Mouse (Mus musculus) intestine, embryonic 14.5 days (tissue): Measurements from ENCODE around the gene Erc2. TPM values are rescaled to one million over a fixed set of nuclear protein-coding genes. Genes with fewer than 3 reads are reported as not detected.

Experiments used
- ATAC-seq: fragments of 200-750 bp; cut with Nextera tagmentation; replicated peaks from 2 replicates; pipeline ENCODE4 v1.8.0; 2017; ENCODE audit warnings: low read depth, moderate number of reproducible peaks, moderate TSS enrichment, moderate library complexity; ENCODE audit not compliant: low FRiP score, low TSS enrichment
- DNase-seq: peaks from one replicate; pipeline ENCODE4 v3.0.0-alpha.2; 2018; ENCODE audit warnings: low spot score
- H3K27ac ChIP-seq: fragments of 300-500 bp; sonication (generic); 2 replicates; pipeline ENCODE4 v1.5.1; 2014; ENCODE audit warnings: low read depth, mild to moderate bottlenecking, control low read depth
- H3K27me3 ChIP-seq: fragments of 300-500 bp; sonication (generic); replicated peaks from 2 replicates; pipeline ENCODE4 v1.6.1; 2014; ENCODE audit warnings: low read length, control low read depth; ENCODE audit not compliant: control insufficient read depth, insufficient read depth
- H3K36me3 ChIP-seq: fragments of 300-500 bp; sonication (generic); 2 replicates; pipeline ENCODE4 v1.6.1; 2014; ENCODE audit warnings: low read length, control low read depth; ENCODE audit not compliant: control insufficient read depth, insufficient read depth
- H3K4me1 ChIP-seq: fragments of 300-500 bp; sonication (generic); replicated peaks from 2 replicates; pipeline ENCODE4 v1.6.1; 2014; ENCODE audit warnings: low read length, control low read depth, mixed read lengths; ENCODE audit not compliant: control insufficient read depth, insufficient read depth
- H3K4me2 ChIP-seq: fragments of 300-500 bp; sonication (generic); 2 replicates; pipeline ENCODE4 v1.6.1; 2014; ENCODE audit warnings: low read length
- H3K4me3 ChIP-seq: fragments of 300-500 bp; sonication (generic); 2 replicates; pipeline ENCODE4 v1.5.1; 2014; ENCODE audit warnings: low read depth, low read length, control low read depth, mixed read lengths
- H3K9ac ChIP-seq: fragments of 300-500 bp; sonication (generic); 2 replicates; pipeline ENCODE4 v1.6.1; 2014; ENCODE audit warnings: mild to moderate bottlenecking, low read length
- H3K9me3 ChIP-seq: fragments of 300-500 bp; sonication (generic); 2 replicates; pipeline ENCODE4 v1.6.1; 2016; ENCODE audit warnings: low read length, control low read depth; ENCODE audit not compliant: control insufficient read depth
- WGBS: fragments of 180-500 bp; shearing (Covaris S2); extraction: QIAGEN DNeasy Blood & Tissue Kit; methylation state at CpG from one replicate; pipeline ENCODE4 v1.1.7; 2014; 5-methylcytosine and 5-hydroxymethylcytosine counted together
- polyA plus RNA-seq: library from polyadenylated mRNA; unstranded; fragments of >200 nt; fragmentation: Nextera tagmentation; extraction: Ambion mirVana; gene quantifications from 2 replicates; pipeline ENCODE4 v1.2.1, GENCODE M21; 2014

Gene Erc2
- polyA plus RNA-seq, 1 experiment from 2014 or later = 7.8 TPM

- WGBS = 89% methylated on average over 7 of the region's 7 CpGs
- no peak overlapping the region for H3K9ac ChIP-seq
Measured at GRCm38 (mm10) chr14:27672761-27673160, 50.5 kb downstream of the Erc2 start.

GRCm38 (mm10) chr14:27674096-27674495 lies 51.9 kb downstream of the Erc2 start:
- Histone ChIP-seq H3K4me3 (no peak overlapping the region), H3K27me3 (no peaks in the 10 kb centered on the region), H3K4me2 (no peak overlapping the region), H3K27ac (no peak overlapping the region), H3K4me1 (no peaks in the 10 kb centered on the region), H3K36me3 (no peaks in the 10 kb centered on the region), H3K9ac (no peak overlapping the region), H3K9me3 (no peaks in the 10 kb centered on the region)
- ATAC-seq (no peak), DNase-seq (no peak)
- 80% methylated on average over 4 of the region's 4 CpGs for WGBS

More at GRCm38 (mm10) chr14:27672761-27673160, 50.5 kb downstream of the Erc2 start:
- no peaks in the 10 kb centered on the region for H3K36me3 ChIP-seq
- no peaks in the 10 kb centered on the region for H3K9me3 ChIP-seq
- DNase-seq (no peak), ATAC-seq (no peak)
- no peak overlapping the region for H3K27ac ChIP-seq
- H3K4me1 ChIP-seq = no peaks in the 10 kb centered on the region
- no peak overlapping the region for H3K4me2 ChIP-seq
- H3K4me3 ChIP-seq = no peak overlapping the region
- H3K27me3 ChIP-seq = no peaks in the 10 kb centered on the region

GRCm38 (mm10) chr14:27674561-27674960 lies 52.3 kb downstream of the Erc2 start:
- ATAC-seq (no peak), DNase-seq (no peak)
- H3K9ac ChIP-seq = no peak overlapping the region
- H3K36me3 ChIP-seq = no peaks in the 10 kb centered on the region
- H3K4me2 ChIP-seq = no peak overlapping the region
- no peaks in the 10 kb centered on the region for H3K27me3 ChIP-seq
- 85% methylated on average over 10 of the region's 10 CpGs for WGBS
- no peaks in the 10 kb centered on the region for H3K4me1 ChIP-seq
- H3K4me3 ChIP-seq = no peak overlapping the region
- no peaks in the 10 kb centered on the region for H3K9me3 ChIP-seq
- no peak overlapping the region for H3K27ac ChIP-seq

- Histone ChIP-seq H3K4me1 (no peaks in the 10 kb centered on the region), H3K9ac (no peak overlapping the region), H3K27ac (no peak overlapping the region), H3K27me3 (no peaks in the 10 kb centered on the region), H3K4me2 (no peak overlapping the region), H3K9me3 (no peaks in the 10 kb centered on the region), H3K36me3 (no peaks in the 10 kb centered on the region), H3K4me3 (no peak overlapping the region)
- DNase-seq (no peak), ATAC-seq (no peak)
- 89% methylated on average over 6 of the region's 6 CpGs for WGBS
Measured at GRCm38 (mm10) chr14:27675071-27675470, 52.8 kb downstream of the Erc2 start.

GRCm38 (mm10) chr14:27682368-27683052 lies 60.3 kb downstream of the Erc2 start:
- 77% methylated on average over 3 of the region's 3 CpGs for WGBS
- no peak overlapping the region for H3K27ac ChIP-seq
- DNase-seq (no peak), ATAC-seq (no peak)
- H3K27me3 ChIP-seq = no peaks in the 10 kb centered on the region
- H3K9ac ChIP-seq = no peak overlapping the region
- H3K36me3 ChIP-seq = no peaks in the 10 kb centered on the region
- H3K9me3 ChIP-seq = no peaks in the 10 kb centered on the region
- H3K4me1 ChIP-seq = no peaks in the 10 kb centered on the region
- no peak overlapping the region for H3K4me2 ChIP-seq
- H3K4me3 ChIP-seq = no peak overlapping the region

GRCm38 (mm10) chr14:27695781-27696180 lies 73.6 kb downstream of the Erc2 start:
- DNase-seq = no peak
- WGBS = 91% methylated on average over 7 of the region's 7 CpGs
- Histone ChIP-seq H3K9me3 (no peaks in the 10 kb centered on the region), H3K4me1 (no peaks in the 10 kb centered on the region), H3K9ac (no peak overlapping the region), H3K27ac (no peak overlapping the region), H3K36me3 (no peaks in the 10 kb centered on the region), H3K27me3 (no peaks in the 10 kb centered on the region), H3K4me2 (no peak overlapping the region), H3K4me3 (no peak overlapping the region)
- ATAC-seq = no peak

- no peak overlapping the region for H3K4me2 ChIP-seq
- H3K4me1 ChIP-seq = no peaks in the 10 kb centered on the region
- DNase-seq (no peak), ATAC-seq (no peak)
- no peak overlapping the region for H3K4me3 ChIP-seq
- H3K27ac ChIP-seq = no peak overlapping the region
- 78% methylated on average over 7 of the region's 7 CpGs for WGBS
- no peaks in the 10 kb centered on the region for H3K27me3 ChIP-seq
- no peaks in the 10 kb centered on the region for H3K9me3 ChIP-seq
- H3K36me3 ChIP-seq = no peaks in the 10 kb centered on the region
- H3K9ac ChIP-seq = no peak overlapping the region
Measured at GRCm38 (mm10) chr14:27717364-27717763, 95.1 kb downstream of the Erc2 start.

GRCm38 (mm10) chr14:27719601-27720000 lies 97.4 kb downstream of the Erc2 start:
- no peaks in the 10 kb centered on the region for H3K36me3 ChIP-seq
- ATAC-seq = no peak
- no peak overlapping the region for H3K27ac ChIP-seq
- H3K9me3 ChIP-seq = no peaks in the 10 kb centered on the region
- H3K4me2 ChIP-seq = no peak overlapping the region
- H3K4me3 ChIP-seq = no peak overlapping the region
- DNase-seq = no peak
- 85% methylated on average over 4 of the region's 4 CpGs for WGBS
- no peaks in the 10 kb centered on the region for H3K27me3 ChIP-seq
- no peak overlapping the region for H3K9ac ChIP-seq
- H3K4me1 ChIP-seq = no peaks in the 10 kb centered on the region

- Histone ChIP-seq H3K27me3 (no peaks in the 10 kb centered on the region), H3K9ac (no peak overlapping the region), H3K36me3 (no peaks in the 10 kb centered on the region), H3K9me3 (no peaks in the 10 kb centered on the region), H3K4me1 (no peaks in the 10 kb centered on the region), H3K27ac (no peak overlapping the region), H3K4me2 (no peak overlapping the region), H3K4me3 (no peak overlapping the region)
- WGBS = 93% methylated on average over 3 of the region's 3 CpGs
- ATAC-seq (no peak), DNase-seq (no peak)
Measured at GRCm38 (mm10) chr14:27720944-27721343, 98.7 kb downstream of the Erc2 start.
